Mouse (Mus musculus): ENCODE data around the gene Pi4k2a.
A peak's percentile ranks its signal among the peaks of the same experiment; 100 is the strongest.

DNA sequence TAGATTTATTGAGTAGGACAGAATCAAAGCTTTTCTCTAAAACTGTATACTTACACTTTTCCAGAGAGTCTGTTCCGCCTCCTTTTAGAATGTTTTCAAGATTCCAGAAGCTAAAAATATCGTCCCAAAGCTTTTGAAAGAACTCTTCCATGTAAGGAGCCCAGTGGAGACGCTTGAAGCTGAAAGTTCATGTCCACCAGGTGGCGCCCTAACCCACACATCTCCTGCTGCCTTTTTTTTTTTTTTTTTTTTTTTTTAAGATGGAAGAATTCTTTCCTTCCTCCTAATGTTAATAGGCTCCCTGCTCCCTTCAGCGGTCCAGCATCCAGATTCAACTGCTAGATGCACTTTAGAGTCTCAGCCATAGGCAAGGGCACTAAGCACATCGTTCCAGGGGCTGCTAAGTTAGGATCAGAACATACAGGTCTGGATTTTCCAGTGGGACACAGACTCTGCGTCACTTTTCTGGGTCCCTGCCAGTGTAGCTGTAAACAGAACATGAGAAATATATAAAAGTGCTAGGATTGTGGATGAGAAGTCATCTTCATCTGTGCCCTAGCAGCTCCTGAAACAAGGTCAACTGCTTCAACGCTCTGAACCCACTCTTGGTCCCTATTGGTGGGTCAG, 54.4 kb downstream of the Pi4k2a start:
- TF ChIP-seq CTCF (IDR thresholded peaks at IDR 0.05; ENCODE audit: control insufficient read depth, insufficient read depth, low read length) (peak; percentile 75), POLR2A (IDR thresholded peaks at IDR 0.05; ENCODE audit: borderline replicate concordance, control insufficient read depth, low read depth, low read length) (no peak)
